Mouse (Mus musculus) E14TG2a.4 (cell line): ENCODE measurements around the gene Ugt1a5.
A peak's percentile ranks its signal among the peaks of the same experiment; 100 is the strongest.

Experiments used
- H3K27me3 ChIP-seq: 2 replicates; pipeline ENCODE4 v1.6.1; 2014; ENCODE audit warnings: low read length, control low read depth; ENCODE audit not compliant: insufficient read depth
- H3K36me3 ChIP-seq: 2 replicates; pipeline ENCODE4 v1.6.1; 2014; ENCODE audit warnings: low read length, control low read depth; ENCODE audit not compliant: insufficient read depth
- H3K4me1 ChIP-seq: replicated peaks from 2 replicates; pipeline ENCODE4 v1.6.1; 2014; ENCODE audit warnings: low read depth, low read length, control low read depth
- H3K4me3 ChIP-seq: replicated peaks from 2 replicates; pipeline ENCODE4 v1.5.1; 2014; ENCODE audit warnings: mild to moderate bottlenecking, low read length
- H3K9me3 ChIP-seq: 2 replicates; pipeline ENCODE4 v1.6.1; 2014; ENCODE audit warnings: low read length, control low read depth
- CTCF ChIP-seq: conservative IDR thresholded peaks from 2 replicates; pipeline ENCODE4 v1.5.1; 2014; ENCODE audit warnings: low read length
- NANOG ChIP-seq: IDR thresholded peaks from 2 replicates; pipeline ENCODE4 v1.6.1; 2014; ENCODE audit warnings: borderline replicate concordance, low read length, mixed read lengths
- POU5F1 ChIP-seq: IDR thresholded peaks from 2 replicates; pipeline ENCODE4 v1.6.1; 2014; ENCODE audit warnings: low read length, borderline replicate concordance

The Ugt1a5 gene

DNA sequence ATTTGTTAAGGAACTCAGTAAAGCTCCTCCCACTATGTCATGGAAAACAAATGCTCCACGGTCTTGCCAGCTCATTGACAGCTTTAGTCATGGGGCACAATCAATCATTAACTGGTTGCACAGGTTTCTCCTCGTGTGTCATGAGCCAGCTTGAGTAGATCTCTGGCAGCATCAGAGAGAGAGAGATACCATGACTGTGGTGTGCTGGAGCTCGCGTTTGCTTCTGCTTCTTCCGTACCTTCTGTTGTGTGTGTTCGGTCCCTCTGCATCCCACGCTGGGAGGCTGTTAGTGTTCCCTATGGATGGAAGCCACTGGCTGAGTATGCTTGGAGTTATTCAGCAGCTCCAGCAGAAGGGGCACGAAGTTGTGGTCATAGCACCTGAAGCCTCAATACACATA lies 46.0 kb downstream of the Ugt1a5 start, which contains the start of gene Ugt1a1:
TSS of gene Ugt1a1 (plus strand) at position 148 of the 400 bp plus-strand sequence.
- H3K27me3 ChIP-seq = peaks cover 15% of the 10 kb centered on the region
- H3K4me1 ChIP-seq = no peaks in the 10 kb centered on the region
- peaks cover 10% of the 10 kb centered on the region for H3K9me3 ChIP-seq
- no peak for TF ChIP-seq CTCF
- TF ChIP-seq NANOG = 0 out of 2 replicates have a peak, but pooled peaks have one; percentile 3
- H3K4me3 ChIP-seq = no peak within 1 kb of the TSS
- no peaks in the 10 kb centered on the region for H3K36me3 ChIP-seq

DNA sequence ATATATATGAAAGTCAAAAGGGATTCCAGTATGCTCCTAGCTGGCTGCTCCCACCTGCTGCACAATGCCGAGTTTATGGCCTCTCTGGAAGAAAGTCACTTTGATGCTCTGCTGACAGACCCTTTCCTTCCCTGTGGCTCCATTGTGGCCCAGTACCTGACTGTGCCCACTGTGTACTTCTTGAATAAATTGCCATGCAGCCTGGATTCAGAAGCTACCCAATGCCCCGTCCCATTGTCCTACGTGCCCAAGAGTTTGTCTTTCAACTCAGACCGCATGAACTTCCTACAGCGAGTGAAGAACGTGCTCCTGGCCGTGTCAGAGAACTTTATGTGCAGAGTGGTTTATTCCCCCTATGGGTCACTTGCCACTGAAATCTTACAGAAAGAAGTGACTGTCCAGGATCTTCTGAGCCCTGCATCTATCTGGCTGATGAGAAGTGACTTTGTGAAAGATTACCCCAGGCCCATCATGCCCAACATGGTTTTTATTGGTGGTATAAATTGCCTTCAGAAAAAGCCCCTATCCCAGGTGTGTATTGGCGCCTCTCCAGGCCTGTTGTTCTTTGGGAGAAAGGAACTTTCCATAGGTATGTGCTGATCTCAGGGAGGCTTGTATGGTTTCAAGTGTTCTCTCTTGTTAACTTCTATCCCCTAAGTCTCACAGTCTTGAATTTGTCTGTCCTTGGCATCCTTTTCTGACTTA lies 46.7 kb downstream of the Ugt1a5 start:
- Histone ChIP-seq H3K27me3 (peaks cover 11% of the 10 kb centered on the region), H3K9me3 (peaks cover 10% of the 10 kb centered on the region), H3K36me3 (no peaks in the 10 kb centered on the region), H3K4me3 (no peak overlapping the region), H3K4me1 (no peaks in the 10 kb centered on the region)
- TF ChIP-seq CTCF = no peak
- TF ChIP-seq POU5F1 = no peak
- 0 out of 2 replicates have a peak, but pooled peaks have one; percentile 4 for TF ChIP-seq NANOG

DNA sequence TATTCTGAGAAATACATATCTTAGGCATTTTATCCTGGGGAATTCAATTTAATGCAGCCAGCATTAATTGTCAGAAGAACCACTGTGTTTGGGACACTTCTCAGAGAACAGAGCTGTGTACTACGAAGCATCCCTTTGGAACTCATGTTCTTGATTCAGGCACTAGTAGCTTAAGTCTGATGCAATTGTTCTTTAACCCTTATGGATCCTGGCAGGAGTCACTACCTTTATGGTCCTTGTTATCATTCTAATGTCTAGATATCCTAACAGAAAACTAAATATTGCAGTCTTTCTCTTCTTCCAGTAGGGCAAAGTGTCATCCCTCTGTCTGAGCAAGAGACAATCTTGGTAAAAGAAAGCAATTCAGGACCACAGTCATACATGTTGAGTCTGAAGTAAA lies 47.2 kb downstream of the Ugt1a5 start:
- H3K4me3 ChIP-seq = no peak overlapping the region
- H3K27me3 ChIP-seq = peaks cover 7% of the 10 kb centered on the region
- peaks cover 8% of the 10 kb centered on the region for H3K9me3 ChIP-seq
- H3K4me1 ChIP-seq = no peaks in the 10 kb centered on the region
- H3K36me3 ChIP-seq = no peaks in the 10 kb centered on the region
- TF ChIP-seq POU5F1 (no peak), CTCF (no peak), NANOG (no peak)

DNA sequence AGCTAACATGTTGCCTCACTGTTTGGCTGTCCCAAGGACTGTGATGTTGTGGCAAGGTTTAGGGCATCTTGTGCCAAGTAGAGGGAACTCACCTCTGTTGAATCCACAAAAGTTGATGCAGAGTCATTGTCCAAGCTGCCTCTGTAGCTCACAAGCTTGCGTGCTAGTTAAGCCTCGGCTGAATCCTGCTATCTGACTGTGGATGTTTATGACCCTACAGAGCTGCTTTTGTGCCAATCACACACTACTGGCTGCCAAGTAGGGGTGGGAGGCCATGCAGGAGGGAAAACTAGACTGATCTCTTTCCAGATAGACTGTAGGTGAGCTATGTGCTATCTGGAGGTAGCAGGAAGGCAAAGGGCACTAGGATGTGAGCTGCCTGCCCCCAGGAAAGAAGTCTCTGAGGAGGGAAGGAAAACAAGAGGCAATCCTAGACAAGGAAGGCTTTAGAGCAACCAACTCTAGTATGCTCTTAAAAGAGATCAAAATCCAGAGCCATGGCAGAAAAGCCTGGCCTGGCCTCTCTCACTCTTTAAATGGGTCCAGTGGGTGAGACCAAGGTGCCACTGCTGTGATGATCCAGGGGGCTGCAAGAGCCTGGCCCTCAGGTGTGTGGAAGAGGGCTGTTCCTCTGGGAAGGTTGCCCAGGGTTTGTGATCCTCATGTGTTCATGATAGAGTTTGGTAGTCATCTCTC lies 48.1 kb downstream of the Ugt1a5 start:
- Histone ChIP-seq H3K9me3 (peaks cover 8% of the 10 kb centered on the region), H3K27me3 (peaks cover 7% of the 10 kb centered on the region), H3K4me3 (no peak overlapping the region), H3K36me3 (no peaks in the 10 kb centered on the region), H3K4me1 (no peaks in the 10 kb centered on the region)
- TF ChIP-seq NANOG (no peak), CTCF (no peak), POU5F1 (no peak)

DNA sequence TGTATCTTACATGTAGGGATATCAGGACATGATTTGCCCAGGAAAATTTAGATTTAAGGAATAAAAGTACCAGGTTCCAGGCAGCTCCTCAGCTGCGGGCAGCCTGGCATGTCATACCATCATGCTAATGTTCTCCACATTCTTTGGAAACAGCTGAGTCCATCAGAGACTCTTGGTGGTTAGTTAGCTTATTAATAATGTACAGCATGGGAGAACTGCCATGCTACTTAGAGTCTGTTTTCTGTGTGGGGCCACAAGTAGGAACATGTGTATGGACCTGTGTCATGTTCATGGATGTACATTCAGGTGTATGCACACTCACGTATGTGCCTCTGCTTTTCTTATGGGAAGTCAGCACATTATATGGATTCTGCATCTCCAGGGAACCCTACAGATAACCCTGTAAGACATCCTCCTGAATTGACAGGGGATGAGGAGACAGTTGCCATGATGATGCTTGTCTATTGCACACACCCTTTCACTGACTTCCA lies 48.7 kb downstream of the Ugt1a5 start:
- H3K4me3 ChIP-seq = no peak overlapping the region
- TF ChIP-seq POU5F1 = no peak
- TF ChIP-seq CTCF = no peak
- no peak for TF ChIP-seq NANOG
- no peaks in the 10 kb centered on the region for H3K4me1 ChIP-seq
- peaks cover 8% of the 10 kb centered on the region for H3K9me3 ChIP-seq
- H3K36me3 ChIP-seq = no peaks in the 10 kb centered on the region
- H3K27me3 ChIP-seq = peaks cover 7% of the 10 kb centered on the region; the same call in 1 of the 2 replicates

DNA sequence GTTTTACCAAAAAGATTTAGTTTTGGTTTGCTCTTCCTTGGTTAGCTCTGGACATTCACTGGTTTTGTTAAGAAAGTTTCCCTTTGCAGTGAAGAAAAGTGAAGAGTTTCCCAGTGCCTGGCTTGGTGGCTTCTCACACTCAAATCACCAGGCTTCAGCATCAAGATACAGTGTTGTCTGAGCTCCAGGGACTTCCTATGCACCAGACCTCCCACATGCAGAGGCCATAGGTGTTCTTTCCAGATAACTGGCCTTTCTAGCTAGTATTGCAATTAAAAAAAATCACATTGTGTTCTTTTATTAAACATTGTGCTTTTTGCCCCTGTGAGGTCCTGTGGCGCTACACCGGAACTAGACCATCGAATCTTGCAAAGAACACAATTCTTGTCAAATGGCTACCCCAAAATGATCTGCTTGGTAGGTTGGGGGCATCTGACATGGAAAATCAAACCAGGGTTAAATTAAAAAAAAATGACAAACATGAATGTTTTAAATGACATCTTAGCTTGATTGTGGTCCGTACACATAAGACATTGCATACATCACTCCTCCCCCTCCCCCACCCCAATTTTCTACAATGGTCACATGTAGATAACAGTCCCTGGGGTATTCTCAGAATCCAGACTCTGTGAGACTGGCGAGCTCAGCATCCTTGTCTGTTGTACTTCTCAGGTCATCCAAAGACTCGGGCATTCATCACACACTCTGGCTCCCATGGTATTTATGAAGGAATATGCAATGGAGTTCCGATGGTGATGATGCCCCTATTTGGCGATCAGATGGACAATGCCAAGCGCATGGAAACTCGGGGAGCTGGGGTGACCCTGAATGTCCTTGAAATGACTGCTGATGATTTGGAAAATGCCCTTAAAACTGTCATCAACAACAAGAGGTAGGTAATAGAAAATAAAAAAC lies 49.9 kb downstream of the Ugt1a5 start:
- H3K4me3 ChIP-seq = no peak overlapping the region
- H3K27me3 ChIP-seq = peaks cover 2% of the 10 kb centered on the region; the same call in 1 of the 2 replicates
- no peak for TF ChIP-seq CTCF
- TF ChIP-seq POU5F1 = no peak
- no peak for TF ChIP-seq NANOG
- H3K36me3 ChIP-seq = no peaks in the 10 kb centered on the region
- H3K9me3 ChIP-seq = peaks cover 8% of the 10 kb centered on the region
- no peaks in the 10 kb centered on the region for H3K4me1 ChIP-seq

DNA sequence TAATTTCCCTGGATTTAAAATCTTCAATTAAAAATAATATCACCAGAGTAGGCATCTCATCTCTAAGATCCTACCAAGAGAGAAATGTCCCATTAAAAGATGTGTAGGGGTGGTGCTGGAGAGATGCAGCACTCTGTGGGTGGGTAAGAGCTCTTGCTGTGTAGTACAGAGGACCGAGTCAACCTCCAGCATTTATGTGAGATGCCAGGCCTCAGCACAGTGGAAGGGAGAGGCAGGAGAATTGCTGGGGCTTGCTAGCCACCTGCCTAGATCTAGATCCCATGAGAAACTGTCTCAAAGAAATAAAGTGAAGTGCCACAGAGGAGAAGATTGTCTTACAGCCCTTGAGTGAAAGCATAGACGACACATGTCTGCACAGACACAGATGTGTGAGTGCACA lies 50.7 kb downstream of the Ugt1a5 start:
- Histone ChIP-seq H3K4me1 (no peaks in the 10 kb centered on the region), H3K36me3 (no peaks in the 10 kb centered on the region), H3K27me3 (peaks cover 2% of the 10 kb centered on the region; the same call in 1 of the 2 replicates), H3K9me3 (peaks cover 8% of the 10 kb centered on the region), H3K4me3 (no peak overlapping the region)
- TF ChIP-seq NANOG = no peak
- no peak for TF ChIP-seq POU5F1
- TF ChIP-seq CTCF = no peak

DNA sequence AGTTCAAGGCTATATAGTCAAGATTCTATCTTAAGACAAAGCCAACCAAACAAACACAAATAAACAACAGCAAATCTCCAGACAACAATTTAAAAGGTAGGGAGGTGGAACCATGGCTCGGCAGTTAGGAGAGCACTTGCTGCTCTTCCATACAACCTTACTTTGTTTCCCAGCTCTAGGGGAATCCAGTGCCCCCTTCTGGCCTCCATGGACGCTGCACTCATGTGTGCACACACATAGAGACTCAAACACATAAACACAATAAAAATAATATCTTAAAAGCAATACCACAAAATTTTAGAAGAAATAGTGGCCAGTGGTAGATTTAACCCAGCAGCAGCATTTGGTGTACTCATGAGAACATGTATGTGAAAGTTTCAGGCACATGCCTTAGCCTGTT lies 51.3 kb downstream of the Ugt1a5 start:
- H3K27me3 ChIP-seq = peaks cover 2% of the 10 kb centered on the region; the same call in 1 of the 2 replicates
- TF ChIP-seq CTCF = peak; percentile 54
- TF ChIP-seq POU5F1 = no peak
- TF ChIP-seq NANOG = no peak
- H3K4me1 ChIP-seq = no peaks in the 10 kb centered on the region
- H3K36me3 ChIP-seq = no peaks in the 10 kb centered on the region
- no peak overlapping the region for H3K4me3 ChIP-seq
- peaks cover 8% of the 10 kb centered on the region for H3K9me3 ChIP-seq
